Mouse (Mus musculus) limb, embryonic 11.5 days (tissue): ENCODE measurements around the gene Nfkb1. TPM values are rescaled to one million over a fixed set of nuclear protein-coding genes. Genes with fewer than 3 reads are reported as not detected.

Experiments
- ATAC-seq: fragments of 200-750 bp; cut with Nextera tagmentation; 2 replicates; pipeline ENCODE4 v1.8.0; 2017; ENCODE audit warnings: low read depth; ENCODE audit not compliant: insufficient number of reproducible peaks, low FRiP score, low TSS enrichment
- DNase-seq: peaks from one replicate; pipeline ENCODE4 v3.0.0-alpha.2; 2015; ENCODE audit warnings: low spot score
- H3K27ac ChIP-seq: fragments of 300-500 bp; sonication (generic); replicated peaks from 2 replicates; pipeline ENCODE4 v1.5.1; 2014; ENCODE audit warnings: low read depth, mild to moderate bottlenecking, low read length
- H3K27me3 ChIP-seq: fragments of 300-500 bp; sonication (generic); 2 replicates; pipeline ENCODE4 v1.6.1; 2014; ENCODE audit warnings: mild to moderate bottlenecking, low read length, mixed read lengths; ENCODE audit not compliant: control insufficient read depth, insufficient read depth
- H3K36me3 ChIP-seq: fragments of 300-500 bp; sonication (generic); 2 replicates; pipeline ENCODE4 v1.6.1; 2014; ENCODE audit warnings: mild to moderate bottlenecking, low read length, moderate library complexity, mixed read lengths; ENCODE audit not compliant: control insufficient read depth, insufficient read depth
- H3K4me1 ChIP-seq: fragments of 300-500 bp; sonication (generic); 2 replicates; pipeline ENCODE4 v1.6.1; 2014; ENCODE audit warnings: low read length, mixed read lengths; ENCODE audit not compliant: control insufficient read depth, insufficient read depth
- H3K4me2 ChIP-seq: fragments of 300-500 bp; sonication (generic); 2 replicates; pipeline ENCODE4 v1.6.1; 2014; ENCODE audit warnings: low read depth, mild to moderate bottlenecking, moderate library complexity; ENCODE audit not compliant: severe bottlenecking
- H3K4me3 ChIP-seq: fragments of 300-500 bp; sonication (generic); 2 replicates; pipeline ENCODE4 v1.5.1; 2014; ENCODE audit warnings: low read depth, low read length
- H3K9ac ChIP-seq: fragments of 300-500 bp; sonication (generic); 2 replicates; pipeline ENCODE4 v1.6.1; 2014; ENCODE audit warnings: mild to moderate bottlenecking, low read length
- H3K9me3 ChIP-seq: fragments of 300-500 bp; sonication (generic); 2 replicates; pipeline ENCODE4 v1.6.1; 2016; ENCODE audit warnings: low read length; ENCODE audit not compliant: control insufficient read depth
- WGBS: fragments of 180-500 bp; shearing (Covaris S2); extraction: QIAGEN DNeasy Blood & Tissue Kit; methylation state at CpG from one replicate; pipeline ENCODE4 v1.1.7; 2014; 5-methylcytosine and 5-hydroxymethylcytosine counted together
- polyA plus RNA-seq: library from polyadenylated mRNA; unstranded; fragments of >200 nt; fragmentation: Nextera tagmentation; extraction: Ambion mirVana; gene quantifications from 2 replicates; pipeline ENCODE4 v1.2.1, GENCODE M21; 2014

The Nfkb1 gene
- polyA plus RNA-seq, 1 experiment from 2014 or later: 13.3 TPM

- Histone ChIP-seq H3K36me3 (no peaks in the 10 kb centered on the region), H3K9ac (no peak overlapping the region), H3K27me3 (no peaks in the 10 kb centered on the region), H3K4me2 (no peak overlapping the region), H3K27ac (no peak overlapping the region), H3K9me3 (no peaks in the 10 kb centered on the region), H3K4me3 (no peak overlapping the region), H3K4me1 (no peaks in the 10 kb centered on the region)
- no peak for ATAC-seq
- WGBS: 86% methylated on average over 10 of the region's 10 CpGs
- no peak for DNase-seq
Measured at GRCm38 (mm10) chr3:135727339-135727738, 36.0 kb upstream of the Nfkb1 start.

GRCm38 (mm10) chr3:135726521-135727275 lies 35.4 kb upstream of the Nfkb1 start:
- Histone ChIP-seq H3K9me3 (no peaks in the 10 kb centered on the region), H3K27ac (no peak overlapping the region), H3K4me1 (no peaks in the 10 kb centered on the region), H3K36me3 (no peaks in the 10 kb centered on the region), H3K9ac (no peak overlapping the region), H3K4me2 (no peak overlapping the region), H3K27me3 (no peaks in the 10 kb centered on the region), H3K4me3 (no peak overlapping the region)
- ATAC-seq: no peak
- no peak for DNase-seq
- WGBS: 88% methylated on average over 7 of the region's 7 CpGs

- no peaks in the 10 kb centered on the region for H3K36me3 ChIP-seq
- WGBS: 90% methylated on average over 15 of the region's 15 CpGs
- no peak for DNase-seq
- H3K4me2 ChIP-seq: no peak overlapping the region
- ATAC-seq: no peak
- H3K4me3 ChIP-seq: no peak overlapping the region
- no peaks in the 10 kb centered on the region for H3K27me3 ChIP-seq
- no peaks in the 10 kb centered on the region for H3K4me1 ChIP-seq
- no peak overlapping the region for H3K9ac ChIP-seq
- no peaks in the 10 kb centered on the region for H3K9me3 ChIP-seq
- H3K27ac ChIP-seq: no peak overlapping the region
Measured at GRCm38 (mm10) chr3:135726023-135726422, 34.7 kb upstream of the Nfkb1 start.

- DNase-seq: no peak
- no peak overlapping the region for H3K4me3 ChIP-seq
- WGBS: 86% methylated on average over 2 of the region's 2 CpGs
- no peak overlapping the region for H3K9ac ChIP-seq
- no peaks in the 10 kb centered on the region for H3K4me1 ChIP-seq
- no peaks in the 10 kb centered on the region for H3K9me3 ChIP-seq
- H3K4me2 ChIP-seq: no peak overlapping the region
- H3K36me3 ChIP-seq: no peaks in the 10 kb centered on the region
- H3K27me3 ChIP-seq: no peaks in the 10 kb centered on the region
- no peak overlapping the region for H3K27ac ChIP-seq
- ATAC-seq: no peak
Measured at GRCm38 (mm10) chr3:135722104-135722503, 30.8 kb upstream of the Nfkb1 start.

GRCm38 (mm10) chr3:135719969-135720368 lies 28.6 kb upstream of the Nfkb1 start:
- H3K27me3 ChIP-seq: no peaks in the 10 kb centered on the region
- ATAC-seq (no peak), DNase-seq (no peak)
- no peak overlapping the region for H3K4me2 ChIP-seq
- no peak overlapping the region for H3K4me3 ChIP-seq
- H3K9ac ChIP-seq: no peak overlapping the region
- H3K27ac ChIP-seq: no peak overlapping the region
- H3K36me3 ChIP-seq: no peaks in the 10 kb centered on the region
- no peaks in the 10 kb centered on the region for H3K9me3 ChIP-seq
- no peaks in the 10 kb centered on the region for H3K4me1 ChIP-seq
- WGBS: 96% methylated on average over 3 of the region's 3 CpGs

GRCm38 (mm10) chr3:135719179-135719532 lies 27.8 kb upstream of the Nfkb1 start:
- no peak for ATAC-seq
- no peak overlapping the region for H3K4me3 ChIP-seq
- H3K9me3 ChIP-seq: no peaks in the 10 kb centered on the region
- no peak overlapping the region for H3K9ac ChIP-seq
- H3K4me2 ChIP-seq: no peak overlapping the region
- H3K27ac ChIP-seq: no peak overlapping the region
- H3K36me3 ChIP-seq: no peaks in the 10 kb centered on the region
- H3K27me3 ChIP-seq: no peaks in the 10 kb centered on the region
- no peak for DNase-seq
- no peaks in the 10 kb centered on the region for H3K4me1 ChIP-seq
- 92% methylated on average over 6 of the region's 6 CpGs for WGBS

- Histone ChIP-seq H3K9ac (no peak overlapping the region), H3K4me3 (no peak overlapping the region), H3K27me3 (no peaks in the 10 kb centered on the region), H3K4me2 (no peak overlapping the region), H3K9me3 (no peaks in the 10 kb centered on the region), H3K36me3 (no peaks in the 10 kb centered on the region), H3K4me1 (no peaks in the 10 kb centered on the region), H3K27ac (no peak overlapping the region)
- whole genome bisulfite sequencing: 71% methylated on average over 6 of the region's 6 CpGs
- ATAC-seq (no peak), DNase-seq (no peak)
Measured at GRCm38 (mm10) chr3:135718323-135719178, 27.2 kb upstream of the Nfkb1 start.

GRCm38 (mm10) chr3:135713016-135713950 lies 21.9 kb upstream of the Nfkb1 start:
- DNase-seq (no peak), ATAC-seq (no peak)
- H3K27me3 ChIP-seq: no peaks in the 10 kb centered on the region
- H3K4me2 ChIP-seq: no peak overlapping the region
- H3K4me1 ChIP-seq: no peaks in the 10 kb centered on the region
- H3K36me3 ChIP-seq: no peaks in the 10 kb centered on the region
- H3K9me3 ChIP-seq: no peaks in the 10 kb centered on the region
- no peak overlapping the region for H3K4me3 ChIP-seq
- H3K27ac ChIP-seq: no peak overlapping the region
- no peak overlapping the region for H3K9ac ChIP-seq
- 38% methylated on average over 4 of the region's 4 CpGs for WGBS
